Mouse (Mus musculus): ENCODE measurements around the gene Chp1.
"Not testable (repeated sequence)": the region's sequence is repeated elsewhere in the genome, so short reads cannot be mapped to it uniquely, and the experiment has no call there.

Chp1 gene

GRCm38 (mm10) chr2:119618199-119618982, 70.9 kb downstream of the Chp1 start, which contains the start of the genes Nusap1 and Oip5:
Gene Nusap1, plus strand, starts transcription at chr2:119618298.
Gene Oip5, minus strand, starts transcription at chr2:119618469.
- peak; percentile 100 for ATAC-seq (ENCODE audit: insufficient number of reproducible peaks, low FRiP score, low TSS enrichment)

GRCm38 (mm10) chr2:119619002-119619401, 71.5 kb downstream of the Chp1 start:
- not testable (repeated sequence) for ATAC-seq (ENCODE audit: insufficient number of reproducible peaks, low FRiP score, low TSS enrichment)

- ATAC-seq (ENCODE audit: insufficient number of reproducible peaks, low FRiP score, low TSS enrichment): no peak
Measured at GRCm38 (mm10) chr2:119621302-119621701, 73.8 kb downstream of the Chp1 start.

Data from cerebellum, adult (tissue).